In genomic region chr11:5182870-5183269, GRCm38 (mm10) we compare ENCODE assay signal across 25 mouse cellular contexts. TPM values are rescaled to one million over a fixed set of nuclear protein-coding genes. Genes with fewer than 3 reads are reported as not detected.
DNase-seq lines count a peak whose midpoint lies in the region; ATAC-seq and TF ChIP-seq lines count a peak whose summit lies in the region.
"Had no signal": no experiment of that assay in that cellular context is flagged by ENCODE, and none has a peak within 500 bp of the region (broad histone marks: within the 10 kb centered on the region; RNA-seq: fewer than 3 reads in every experiment).

No protein-coding gene starts in this region.

- ATAC-seq in heart, postnatal 0 days (ENCODE audit: insufficient read depth, low read depth) = 0 out of 2 replicates have a peak, but pooled peaks have one; percentile 14
- ATAC-seq: activated CD4-positive, CD25-positive, alpha-beta regulatory T cell, adult 4 months; CD4-positive, CD25-positive, alpha-beta regulatory T cell, adult 4 months; forebrain, embryonic 14.5 days; forebrain, embryonic 16.5 days; Patski had no signal

- H3K4me1 ChIP-seq in heart, postnatal 0 days (ENCODE audit: control insufficient read depth, insufficient read depth) = peaks cover 4% of the 10 kb centered on the region; the same call in 1 of the 2 replicates
- H3K4me1 ChIP-seq in heart, embryonic 10.5 days = peaks cover 29% of the 10 kb centered on the region
- peaks cover 59% of the 10 kb centered on the region for H3K4me1 ChIP-seq in thymus, adult 2 months (replicated peaks; ENCODE audit: control insufficient read depth, insufficient read depth, low read length)
- H3K4me1 ChIP-seq in forebrain, embryonic 10.5 days = peaks cover 36% of the 10 kb centered on the region

- peak; percentile 57 for DNase-seq in gastrocnemius, adult 2 months
- no peak for DNase-seq in gastrocnemius, postnatal 36 days
- DNase-seq in heart, postnatal 0 days (ENCODE audit: low spot score) = no peak
- no peak for DNase-seq in heart, embryonic 10.5 days (ENCODE audit: low spot score)
- DNase-seq in thymus, adult 2 months = no peak
- DNase-seq in thymus, postnatal 25 days = no peak
- peak; percentile 81 for DNase-seq in skeletal muscle tissue, adult 2 months (ENCODE audit: low read depth, low spot score)
- DNase-seq in forebrain, embryonic 10.5 days (ENCODE audit: extremely low spot score, low spot score) = no peak
- DNase-seq: adrenal gland, adult 8-10 months; adrenal gland, postnatal 14 days; B cell, adult 2 months; cerebellum, adult 11-12 months; cerebellum, adult 2 months; cerebellum, adult 9-10 months; cerebellum, postnatal 25 days had no signal

- TF ChIP-seq EP300 in heart, postnatal 0 days (IDR thresholded peaks at IDR 0.05; ENCODE audit: low read depth) = no peak

- no peak overlapping the region for H3K9ac ChIP-seq in heart, postnatal 0 days (replicated peaks; ENCODE audit: low read depth, low read length)
- H3K9ac ChIP-seq: embryonic facial prominence, embryonic 12.5 days; forebrain, embryonic 12.5 days had no signal

- 59% methylated on average over 4 of the region's 4 CpGs for WGBS in heart, postnatal 0 days
- 65% methylated on average over 4 of the region's 4 CpGs for WGBS in heart, embryonic 10.5 days
- WGBS in thymus, adult 2 months = 85% methylated on average over 4 of the region's 4 CpGs
- 74% methylated on average over 4 of the region's 4 CpGs for WGBS in forebrain, embryonic 10.5 days

- H3K36me3 ChIP-seq in heart, postnatal 0 days (replicated peaks; ENCODE audit: control insufficient read depth, insufficient read depth, low read length) = no peaks in the 10 kb centered on the region
- no peaks in the 10 kb centered on the region for H3K36me3 ChIP-seq in heart, embryonic 10.5 days
- H3K36me3 ChIP-seq in thymus, adult 2 months (ENCODE audit: control insufficient read depth, insufficient read depth, low read length) = no peaks in the 10 kb centered on the region
- no peaks in the 10 kb centered on the region for H3K36me3 ChIP-seq in forebrain, embryonic 10.5 days (replicated peaks)
- H3K36me3 ChIP-seq: embryonic facial prominence, embryonic 10.5 days; embryonic facial prominence, embryonic 12.5 days; forebrain, embryonic 12.5 days; G1E had no signal

- H3K4me3 ChIP-seq in gastrocnemius, adult 2 months = no peak overlapping the region
- H3K4me3 ChIP-seq in heart, postnatal 0 days (ENCODE audit: low read depth, low read length) = no peak overlapping the region
- no peak overlapping the region for H3K4me3 ChIP-seq in heart, embryonic 10.5 days
- no peak overlapping the region for H3K4me3 ChIP-seq in thymus, adult 2 months (ENCODE audit: control insufficient read depth, insufficient read depth, low read length)
- no peak overlapping the region for H3K4me3 ChIP-seq in forebrain, embryonic 10.5 days
- H3K4me3 ChIP-seq: embryonic facial prominence, embryonic 10.5 days; embryonic facial prominence, embryonic 12.5 days; forebrain, embryonic 12.5 days had no signal

- no peaks in the 10 kb centered on the region for H3K9me3 ChIP-seq in heart, postnatal 0 days (replicated peaks; ENCODE audit: control insufficient read depth, low read length)
- no peaks in the 10 kb centered on the region for H3K9me3 ChIP-seq in heart, embryonic 10.5 days
- no peaks in the 10 kb centered on the region for H3K9me3 ChIP-seq in forebrain, embryonic 10.5 days
- H3K9me3 ChIP-seq: embryonic facial prominence, embryonic 10.5 days; embryonic facial prominence, embryonic 12.5 days; forebrain, embryonic 12.5 days; G1E had no signal

- no peak for TF ChIP-seq CTCF in gastrocnemius, adult 2 months (IDR thresholded peaks at IDR 0.05)
- no peak for TF ChIP-seq CTCF in heart, postnatal 0 days (IDR thresholded peaks at IDR 0.05; ENCODE audit: low read depth)
- no peak for TF ChIP-seq CTCF in thymus, adult 2 months (IDR thresholded peaks at IDR 0.05; ENCODE audit: borderline replicate concordance, control insufficient read depth, extremely low read depth, insufficient read depth, low read length, poor library complexity)

- intact Hi-C loops in gastrocnemius, adult 2 months (cut with DNase I) = loop anchor here (2.0 to 10.0 kb wide), 5 partner anchors 66 to 292 kb away; partner anchors contain the start of genes Kremen1 and Znrf3
- intact Hi-C loops in gastrocnemius, postnatal 36 days (cut with DNase I) = loop anchor here (5.0 kb wide), 2 partner anchors 59 to 79 kb away; partner anchors contain the start of gene Kremen1

- TF ChIP-seq POLR2A in thymus, adult 2 months (IDR thresholded peaks at IDR 0.05; ENCODE audit: control insufficient read depth, extremely low read depth, insufficient read depth, low read length, poor library complexity) = no peak

- H3K4me2 ChIP-seq in heart, postnatal 0 days (ENCODE audit: low read depth, low read length) = no peak overlapping the region
- H3K4me2 ChIP-seq: embryonic facial prominence, embryonic 12.5 days; forebrain, embryonic 12.5 days had no signal

- no peaks in the 10 kb centered on the region for H3K27me3 ChIP-seq in heart, postnatal 0 days (ENCODE audit: control insufficient read depth, insufficient read depth, low read length)
- H3K27me3 ChIP-seq in heart, embryonic 10.5 days (ENCODE audit: insufficient read depth, poor library complexity, severe bottlenecking) = no peaks in the 10 kb centered on the region
- no peaks in the 10 kb centered on the region for H3K27me3 ChIP-seq in thymus, adult 2 months (ENCODE audit: control insufficient read depth, insufficient read depth, low read length)
- 0 out of 2 replicates have a peak, but pooled peaks cover 6% of the 10 kb centered on the region for H3K27me3 ChIP-seq in forebrain, embryonic 10.5 days (ENCODE audit: poor library complexity, severe bottlenecking)
- H3K27me3 ChIP-seq: CH12.LX; embryonic facial prominence, embryonic 12.5 days; forebrain, embryonic 12.5 days; Patski had no signal

- H3K27ac ChIP-seq in gastrocnemius, adult 2 months = peak overlapping the region; percentile 60
- no peak overlapping the region for H3K27ac ChIP-seq in heart, postnatal 0 days (ENCODE audit: low read depth)
- H3K27ac ChIP-seq in heart, embryonic 10.5 days = no peak overlapping the region
- H3K27ac ChIP-seq in thymus, adult 2 months (ENCODE audit: control insufficient read depth, insufficient read depth, low read length) = peak overlapping the region; percentile 91
- H3K27ac ChIP-seq in forebrain, embryonic 10.5 days = no peak overlapping the region
- H3K27ac ChIP-seq: embryonic facial prominence, embryonic 10.5 days; forebrain, embryonic 12.5 days had no signal

RNA-seq across cellular contexts. Expression of gene Emid1, which starts 30.8 kb away (rescaled TPM):
- total RNA-seq in gastrocnemius, adult 2 months (2021) = 10 to 100 TPM in 1 of 2 experiments, 1 to 10 TPM in 1; 5.4 to 10.9 TPM
- 10 to 100 TPM; 11.7 to 17.6 TPM for total RNA-seq in gastrocnemius, postnatal 36 days (2021)
- 1.7 and 8.5 TPM in 2 replicates for total RNA-seq in heart, postnatal 0 days (2014; rRNA removed; ENCODE audit: low replicate concordance)
- polyA plus RNA-seq in heart, postnatal 0 days (2015; fragmentation: Nextera tagmentation; extraction: Ambion mirVana) = 4.4 and 5.8 TPM in 2 replicates
- polyA plus RNA-seq in heart, embryonic 10.5 days (2016; fragmentation: Nextera tagmentation; extraction: Ambion mirVana) = 11.8 and 14.6 TPM in 2 replicates
- 56.7 and 74.0 TPM in 2 replicates for polyA plus RNA-seq in thymus, adult 2 months (2012; rRNA removed)
- 29.0 and 31.3 TPM in 2 replicates for polyA plus RNA-seq in forebrain, embryonic 10.5 days (2016; fragmentation: Nextera tagmentation; extraction: Ambion mirVana)
- total RNA-seq: CH12.LX had no signal
- polyA plus RNA-seq: activated CD4-positive, CD25-positive, alpha-beta regulatory T cell, adult 4 months; G1E; Patski had no signal

Comparison
In these comparisons a context has a peak if more than half of its experiments do, and no peak if none do; other contexts are left out.
1. DNase-seq: peak in gastrocnemius, adult 2 months (single experiment) and skeletal muscle tissue, adult 2 months (single experiment); none in gastrocnemius, postnatal 36 days (0 of 2), heart, postnatal 0 days (single experiment), heart, embryonic 10.5 days (single experiment), thymus, adult 2 months (single experiment), thymus, postnatal 25 days (single experiment) and forebrain, embryonic 10.5 days (single experiment).
2. H3K27ac ChIP-seq: peak in gastrocnemius, adult 2 months (single experiment) and thymus, adult 2 months (single experiment); none in heart, postnatal 0 days (single experiment), heart, embryonic 10.5 days (single experiment) and forebrain, embryonic 10.5 days (single experiment).